Mouse (Mus musculus): Measurements from ENCODE around the gene Orc2. TPM values are rescaled to one million over a fixed set of nuclear protein-coding genes. Genes with fewer than 3 reads are reported as not detected.

Gene Orc2
- polyA plus RNA-seq, 1 experiment from 2014 or later, result 20.4 TPM

GRCm38 (mm10) chr1:58415442-58415841, 89.5 kb downstream of the Orc2 start:
- 30% methylated on average over 1 of the region's 1 CpGs for WGBS
- no peak for ATAC-seq (replicated peaks; ENCODE audit: extremely low read depth, insufficient read depth, low FRiP score)
- no peak overlapping the region for H3K9ac ChIP-seq (ENCODE audit: low read length)
- no peak overlapping the region for H3K4me2 ChIP-seq (ENCODE audit: low read depth, low read length)
- no peaks in the 10 kb centered on the region for H3K9me3 ChIP-seq (replicated peaks; ENCODE audit: control insufficient read depth, low read length)
- no peak overlapping the region for H3K4me3 ChIP-seq (ENCODE audit: low read length)
- peaks cover 85% of the 10 kb centered on the region for H3K36me3 ChIP-seq (ENCODE audit: control insufficient read depth, insufficient read depth)
- no peaks in the 10 kb centered on the region for H3K27me3 ChIP-seq (ENCODE audit: control insufficient read depth, insufficient read depth, low read length)
- H3K4me1 ChIP-seq (ENCODE audit: control insufficient read depth, insufficient read depth, low read length), result no peaks in the 10 kb centered on the region
- H3K27ac ChIP-seq (ENCODE audit: low read length), result no peak overlapping the region

Other genes starting within 250 kb of the Orc2 start
- 0.05 TPM in 1 of 2 replicates, not detected in the other for gene Aox2, start 226.8 kb downstream of the Orc2 start, polyA plus RNA-seq (2015; fragmentation: Nextera tagmentation; extraction: Ambion mirVana)
- 183 and 186 TPM in 2 replicates for gene Bzw1, start 112.2 kb downstream of the Orc2 start, polyA plus RNA-seq (2015; fragmentation: Nextera tagmentation; extraction: Ambion mirVana)
- gene Clk1, start 81.0 kb downstream of the Orc2 start, polyA plus RNA-seq (2015; fragmentation: Nextera tagmentation; extraction: Ambion mirVana), result 124 and 151 TPM in 2 replicates
- 24.6 and 25.4 TPM in 2 replicates for gene Nif3l1, start 60.0 kb downstream of the Orc2 start, polyA plus RNA-seq (2015; fragmentation: Nextera tagmentation; extraction: Ambion mirVana)
- 35.2 and 37.7 TPM in 2 replicates for gene Ppil3, start 59.6 kb downstream of the Orc2 start, polyA plus RNA-seq (2015; fragmentation: Nextera tagmentation; extraction: Ambion mirVana)
- gene Fam126b, start 81.2 kb upstream of the Orc2 start, polyA plus RNA-seq (2015; fragmentation: Nextera tagmentation; extraction: Ambion mirVana), result 3.9 and 4.8 TPM in 2 replicates
- gene Ndufb3, start 81.3 kb upstream of the Orc2 start, polyA plus RNA-seq (2015; fragmentation: Nextera tagmentation; extraction: Ambion mirVana), result 219 and 220 TPM in 2 replicates
- not detected in 2 replicates for gene Als2cr12, start 190.9 kb upstream of the Orc2 start, polyA plus RNA-seq (2015; fragmentation: Nextera tagmentation; extraction: Ambion mirVana)
- 39.2 and 42.0 TPM in 2 replicates for gene Cflar, start 206.4 kb upstream of the Orc2 start, polyA plus RNA-seq (2015; fragmentation: Nextera tagmentation; extraction: Ambion mirVana)